Mouse (Mus musculus): ENCODE measurements at regions not wholly inside any gene's neighbourhood (a gene's known extent, or its start where the extent isn't known, plus 50 kb on each side); places are given as distances from the start of the nearest gene placed in this dataset.

- DNase-seq (ENCODE audit: low spot score) = no peak
These were observed 216.2 kb downstream of the Setd4 start for GRCm38 (mm10) chr16:93387578-93388116.

- DNase-seq (ENCODE audit: low spot score) = no peak
These were observed 219.8 kb downstream of the Setd4 start for GRCm38 (mm10) chr16:93384039-93384537.

GRCm38 (mm10) chr16:93382945-93383344 lies 220.9 kb downstream of the Setd4 start:
- no peak for DNase-seq (ENCODE audit: low spot score)

DNA sequence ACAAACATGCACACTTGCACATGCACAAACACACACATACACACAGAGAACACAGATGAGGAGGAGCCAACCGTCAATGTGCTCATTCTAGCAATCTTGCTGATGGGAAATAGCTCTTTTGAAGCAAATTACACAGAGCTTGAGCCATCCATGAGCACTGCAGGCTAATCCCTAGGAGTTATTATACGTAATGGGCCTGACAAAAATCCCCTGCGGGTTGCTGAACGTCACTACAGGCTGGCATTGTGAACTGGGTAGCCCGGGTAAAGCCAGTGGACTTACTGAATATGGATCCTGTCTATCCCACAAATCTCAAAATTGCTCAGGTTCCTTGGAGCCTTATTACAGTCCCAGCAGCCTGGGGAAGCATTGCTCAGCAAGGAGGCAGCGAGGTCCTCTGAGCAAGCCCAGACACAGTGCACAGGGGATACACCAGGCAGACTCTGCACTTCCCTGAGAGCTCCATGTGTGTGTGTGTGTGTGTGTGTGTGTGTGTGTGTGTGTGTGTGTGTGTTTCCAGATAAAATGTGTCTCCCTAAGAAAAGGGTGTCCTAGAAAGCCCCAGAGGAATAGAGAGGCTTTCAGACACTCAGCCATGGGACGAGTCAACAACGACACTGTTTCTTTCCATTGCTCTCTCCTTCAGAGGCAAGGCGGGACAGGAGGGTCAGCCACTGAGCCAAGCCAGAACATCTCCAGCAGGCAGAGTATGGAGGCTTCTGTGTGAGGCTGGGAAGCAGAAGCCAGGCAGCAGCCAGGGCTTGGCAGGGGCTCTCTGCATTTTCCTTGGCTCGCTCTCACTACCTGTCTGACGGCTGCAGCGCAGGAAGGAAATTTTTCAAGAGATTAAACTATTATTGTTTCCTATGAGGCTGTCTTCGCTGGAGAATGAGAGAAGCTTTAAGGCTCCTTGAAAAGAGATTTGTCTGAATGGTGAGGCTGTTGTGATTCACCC lies 222.9 kb downstream of the Setd4 start:
- no peak for DNase-seq (ENCODE audit: low spot score)

GRCm38 (mm10) chr16:93380117-93380516 lies 223.7 kb downstream of the Setd4 start:
- DNase-seq (ENCODE audit: low spot score) = no peak

DNA sequence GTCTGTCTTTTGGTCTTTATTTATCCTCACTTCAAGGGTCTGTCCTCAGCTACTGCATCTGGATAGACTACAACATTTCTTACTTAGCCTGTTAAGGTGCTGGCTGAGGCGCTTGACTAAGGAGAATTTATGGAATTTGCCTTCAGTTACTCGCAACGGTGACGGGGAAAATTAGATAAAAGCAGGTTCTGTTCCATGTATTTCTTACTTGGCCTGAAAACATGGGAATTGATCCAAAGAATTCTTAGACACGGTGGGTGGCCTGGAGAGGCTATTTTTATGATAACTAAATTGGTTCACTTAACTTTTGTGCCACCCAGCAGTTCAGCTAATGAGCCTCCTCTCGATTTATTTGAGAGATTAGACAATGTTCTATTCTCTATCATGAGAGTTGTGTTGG lies 224.3 kb downstream of the Setd4 start:
- DNase-seq (ENCODE audit: low spot score) = no peak

DNA sequence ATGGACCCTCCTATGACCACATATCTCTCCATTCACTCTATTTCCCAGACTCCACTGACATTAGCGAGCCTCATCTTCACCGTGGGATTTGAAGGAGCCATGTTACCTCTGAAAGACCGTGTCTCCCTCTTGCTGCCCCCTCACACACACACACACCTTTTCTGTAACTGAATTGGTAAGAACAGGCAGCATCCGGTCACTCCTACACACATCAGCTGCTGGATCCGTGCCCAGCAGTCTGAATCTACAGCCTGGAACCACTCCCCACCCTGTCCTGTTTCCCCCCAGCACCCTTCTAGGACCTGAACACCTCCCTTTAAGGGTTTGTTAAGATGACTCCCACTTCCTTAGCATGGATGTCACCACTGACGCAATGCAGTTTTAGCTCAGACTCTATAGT lies 229.2 kb downstream of the Setd4 start:
- DNase-seq (ENCODE audit: low spot score) = no peak

DNA sequence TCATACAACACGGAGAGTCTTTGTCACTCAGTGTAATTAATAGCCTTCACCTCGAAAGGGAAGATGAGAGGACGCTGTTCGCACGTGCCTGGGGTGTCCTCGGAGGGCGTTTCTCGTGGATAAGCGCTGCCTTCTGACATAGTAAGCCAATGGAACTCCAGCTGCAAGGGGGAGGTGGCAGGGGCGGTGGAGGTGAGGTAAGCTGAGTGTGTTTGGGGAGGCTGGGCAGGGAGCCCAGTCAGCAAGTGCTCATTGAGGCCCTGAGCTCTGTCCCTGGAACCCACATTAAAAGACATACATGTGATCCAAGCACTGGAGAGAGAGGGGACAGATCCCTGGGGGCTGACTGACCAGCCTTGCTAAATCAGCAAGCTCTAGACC lies 234.1 kb downstream of the Setd4 start:
- DNase-seq (ENCODE audit: low spot score) = no peak

DNA sequence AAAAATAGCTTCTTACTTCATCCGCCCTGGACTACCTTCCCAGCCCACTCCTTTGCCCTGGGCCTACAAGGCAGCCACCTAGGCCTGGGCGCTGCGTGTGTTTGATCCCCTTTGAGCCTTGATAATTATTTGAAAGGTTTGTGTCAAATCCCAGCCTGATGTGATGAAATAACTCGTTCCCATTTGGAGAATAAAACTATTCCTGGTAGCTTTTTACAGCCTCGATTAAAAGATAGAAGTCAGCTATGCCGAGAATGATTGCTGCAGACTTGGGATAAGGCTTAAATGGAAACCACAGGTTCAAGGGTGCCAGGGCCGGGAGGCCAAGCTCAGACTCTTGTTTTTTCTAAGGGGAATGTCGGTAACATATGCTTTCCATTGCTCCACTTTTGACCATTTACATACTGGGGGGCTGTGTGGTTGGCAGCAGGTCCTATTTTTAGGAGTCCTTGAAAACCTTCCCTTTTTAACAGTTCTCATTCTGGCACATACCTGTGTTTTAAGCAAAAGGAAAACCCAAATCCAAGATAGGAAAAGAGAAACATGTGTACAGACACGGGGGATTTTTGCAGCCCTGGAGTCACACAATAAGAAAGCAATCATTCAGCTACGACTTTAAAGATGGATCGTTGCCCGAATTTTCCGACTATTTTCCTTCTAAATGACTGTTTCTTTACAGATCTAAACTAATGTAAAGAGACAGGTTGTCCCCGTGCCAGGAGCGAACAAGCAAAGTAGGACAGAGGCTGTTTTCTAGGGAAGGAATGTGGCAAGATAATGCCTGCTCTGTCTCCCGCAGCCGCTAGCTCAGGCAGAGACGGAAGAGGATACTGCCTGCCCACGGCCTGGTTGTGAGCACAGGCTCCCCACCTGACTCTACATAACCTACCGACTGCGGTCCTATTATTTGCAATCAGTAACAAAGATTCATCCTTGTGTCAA lies 234.8 kb downstream of the Setd4 start:
- DNase-seq (ENCODE audit: low spot score) = no peak

DNA sequence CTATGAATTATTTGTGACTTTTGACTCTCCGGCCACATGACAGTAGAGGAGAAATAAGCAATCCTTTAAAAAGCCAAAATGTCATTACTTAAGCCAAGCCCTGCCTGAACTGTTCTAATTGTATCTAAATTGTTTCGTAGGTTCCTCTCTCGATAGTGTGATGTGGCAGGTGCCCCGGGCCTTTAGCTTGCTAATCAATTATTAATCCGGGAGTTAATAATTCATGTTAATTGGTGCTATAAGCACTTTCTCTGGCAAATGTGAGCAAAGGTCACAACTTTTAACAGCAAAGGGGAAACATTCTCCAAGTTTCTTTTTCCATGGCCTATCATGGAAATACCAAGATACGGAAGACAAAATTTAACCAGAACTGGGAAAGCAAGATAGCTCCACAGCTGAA lies 235.9 kb downstream of the Setd4 start:
- no peak for DNase-seq (ENCODE audit: low spot score)

DNA sequence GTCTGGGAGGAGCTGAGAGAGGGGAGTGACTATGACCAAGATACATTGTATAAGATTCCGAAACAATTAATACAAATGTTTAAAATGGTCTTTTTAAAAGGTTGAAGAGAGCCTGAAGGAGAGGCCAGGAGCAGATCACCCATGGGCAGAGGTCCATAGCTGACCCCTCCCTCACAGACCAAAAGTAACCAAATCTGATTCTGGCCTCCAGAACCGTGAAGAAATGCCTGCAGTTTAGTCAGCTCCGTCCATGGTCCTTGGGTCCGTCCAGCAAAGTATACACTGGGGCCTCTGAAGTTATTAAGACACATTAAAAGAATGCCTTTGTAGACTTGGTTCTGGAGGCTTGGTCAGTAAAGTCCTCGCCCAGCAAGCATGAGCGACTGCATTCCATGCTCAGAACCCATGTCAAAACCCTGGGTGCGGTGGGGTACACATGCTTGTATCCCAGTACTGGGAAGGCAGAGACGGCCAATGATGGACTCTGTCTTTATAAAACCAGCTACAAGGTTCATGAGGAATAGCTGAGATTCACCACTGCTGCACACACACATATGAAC lies 236.5 kb downstream of the Setd4 start:
- DNase-seq (ENCODE audit: low spot score) = no peak

DNA sequence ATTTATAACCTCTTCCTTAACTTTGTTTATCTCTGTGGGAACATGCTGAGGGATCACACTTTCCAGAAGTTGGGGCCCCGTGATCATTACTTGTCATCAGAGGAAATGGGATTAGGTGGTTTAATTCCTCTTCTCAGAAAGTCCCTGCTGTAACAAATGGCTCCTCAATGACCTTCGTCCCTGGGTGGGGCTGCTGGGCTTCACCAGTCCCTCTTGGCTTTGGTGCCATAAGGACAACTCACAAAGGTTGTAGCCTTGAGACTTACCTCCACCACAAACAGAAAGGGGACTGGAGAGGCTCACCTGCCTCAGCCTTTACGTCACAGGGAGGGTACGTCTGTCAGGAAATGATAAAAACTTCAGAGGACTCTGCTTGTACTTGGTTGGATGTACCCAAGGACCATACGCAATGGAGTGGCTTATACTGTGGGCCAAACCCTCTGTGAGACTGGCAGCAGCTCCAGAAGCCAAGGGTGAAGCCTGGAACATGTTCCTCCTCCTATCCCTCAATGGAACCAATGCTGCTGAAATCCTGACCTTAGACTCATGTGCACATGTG lies 237.4 kb downstream of the Setd4 start:
- DNase-seq (ENCODE audit: low spot score) = no peak

GRCm38 (mm10) chr16:93365236-93365951 lies 238.5 kb downstream of the Setd4 start:
- DNase-seq (ENCODE audit: low spot score) = no peak

DNA sequence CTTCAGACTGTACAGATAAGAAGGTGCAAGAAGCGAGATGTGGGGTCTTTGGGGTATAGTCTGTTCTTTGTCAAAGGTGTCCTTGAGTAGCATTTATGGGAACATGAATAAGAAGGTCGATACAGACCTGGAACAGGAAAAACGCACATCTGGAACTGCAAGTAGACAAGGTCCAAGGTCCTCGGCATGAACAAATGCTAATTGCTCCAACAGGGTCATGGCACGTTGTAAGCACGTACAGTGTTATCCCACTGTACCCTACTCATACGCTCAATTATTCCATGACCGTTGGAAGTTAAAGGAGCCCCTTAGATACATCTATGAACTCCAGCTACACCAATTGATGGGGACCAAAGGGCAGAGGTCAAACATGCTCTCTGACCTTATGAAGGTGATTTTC lies 244.1 kb downstream of the Setd4 start:
- no peak for DNase-seq (ENCODE audit: low spot score)

DNA sequence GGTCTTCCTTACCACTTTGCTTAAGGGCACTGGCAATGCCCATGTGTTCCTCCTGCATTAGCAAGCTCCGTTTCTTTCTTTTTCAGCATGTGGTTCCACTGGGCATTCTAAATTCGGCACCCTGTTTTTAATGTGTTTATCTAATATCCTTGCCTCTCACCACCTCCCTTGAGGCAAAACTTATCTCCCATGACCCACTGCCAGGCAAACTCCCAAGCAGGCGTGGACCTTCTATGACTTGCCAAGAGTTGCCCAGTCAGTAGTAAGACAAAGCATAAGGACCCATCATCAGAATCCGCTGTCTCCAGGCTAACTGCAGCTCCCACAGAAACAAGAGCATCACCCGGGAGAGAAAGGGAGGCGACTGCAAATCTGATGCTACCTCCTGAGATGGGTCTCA lies 245.2 kb downstream of the Setd4 start:
- DNase-seq (ENCODE audit: low spot score) = no peak

DNA sequence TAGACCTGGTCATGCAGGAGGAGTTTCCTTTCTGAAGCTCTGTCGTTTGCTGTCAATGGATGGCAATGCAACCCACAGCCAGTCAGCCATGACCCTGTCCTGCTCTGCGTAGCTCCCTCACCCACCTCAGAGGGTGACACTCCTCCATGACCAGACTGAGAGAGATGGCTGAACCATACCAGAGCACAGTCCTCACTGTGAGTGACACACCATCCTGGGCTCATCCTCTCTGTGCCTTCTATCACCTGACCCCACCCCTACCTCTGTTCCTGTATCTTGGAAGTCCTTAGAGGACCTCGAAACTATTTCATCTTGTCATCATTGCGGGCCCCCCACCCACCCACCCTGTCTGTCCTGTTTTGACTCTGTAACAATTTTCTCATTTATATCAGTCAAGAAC lies 245.7 kb downstream of the Setd4 start:
- no peak for DNase-seq (ENCODE audit: low spot score)

- no peak for DNase-seq (ENCODE audit: low spot score)
These were observed 248.5 kb downstream of the Setd4 start for GRCm38 (mm10) chr16:93355204-93355899.

GRCm38 (mm10) chr16:93353971-93354370 lies 249.9 kb downstream of the Setd4 start:
- DNase-seq (ENCODE audit: low spot score) = no peak

DNA sequence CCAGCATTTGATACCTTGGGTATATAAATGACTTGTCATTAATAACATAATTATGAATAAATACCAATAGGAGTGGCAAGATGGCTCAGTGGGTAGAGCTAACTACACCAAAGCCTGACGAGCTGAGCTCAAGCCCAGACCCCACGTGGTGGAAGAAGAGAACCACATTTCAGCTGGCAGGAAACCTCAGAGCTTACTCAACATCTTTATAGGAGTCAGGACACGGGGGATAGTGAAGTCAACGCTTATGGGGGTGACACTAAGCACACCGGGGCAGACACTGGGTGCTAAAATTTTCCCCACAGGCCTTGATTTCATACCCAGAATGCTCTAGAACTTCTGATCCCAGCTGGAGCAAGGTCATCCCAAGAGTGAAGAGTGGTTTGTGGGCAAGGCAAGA lies 259.3 kb downstream of the Setd4 start:
- DNase-seq (ENCODE audit: low spot score) = no peak

DNA sequence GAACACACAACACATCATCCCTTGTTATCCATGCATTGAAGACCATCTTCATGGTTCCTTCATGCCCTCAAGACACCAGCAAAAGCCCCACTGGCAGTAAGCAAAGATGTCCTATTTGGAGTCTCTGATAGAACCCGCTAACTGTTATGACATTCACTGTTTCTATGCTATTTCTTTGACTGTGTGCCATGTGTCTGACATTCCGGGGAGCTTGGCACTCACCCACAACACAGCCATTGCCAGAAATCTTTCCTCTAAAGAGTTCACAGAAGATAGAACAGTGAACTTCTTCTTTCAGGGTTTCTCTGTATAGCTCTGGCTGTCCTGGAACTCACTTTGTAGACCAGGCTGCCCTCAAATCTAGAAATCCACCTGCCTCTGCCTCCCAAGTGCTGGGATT lies 261.2 kb downstream of the Setd4 start:
- DNase-seq (ENCODE audit: low spot score) = no peak

All from ovary, postnatal 36 days (tissue).